Comparison of ENCODE assay signal across 21 mouse cellular contexts in genomic region chr11:22626407-22626806, GRCm38 (mm10).
"Had no signal": no experiment of that assay in that cellular context is flagged by ENCODE, and none has a peak within 500 bp of the region (broad histone marks: within the 10 kb centered on the region; RNA-seq: fewer than 3 reads in every experiment).

No protein-coding gene starts in this region.

- H3K9me3 ChIP-seq: lung, embryonic 15.5 days; midbrain, embryonic 10.5 days; midbrain, embryonic 12.5 days; neural tube, embryonic 13.5 days; neural tube, embryonic 15.5 days had no signal

- H3K4me2 ChIP-seq: lung, embryonic 15.5 days; midbrain, embryonic 12.5 days; neural tube, embryonic 13.5 days; neural tube, embryonic 15.5 days had no signal

- DNase-seq: liver, postnatal 0 days; lung, adult 2 months; lung, postnatal 14 days; lung, postnatal 4 days; midbrain, embryonic 14.5 days; retina, postnatal 1 day; right cerebral cortex, adult 18-20 months; right cerebral cortex, postnatal 25 days; right cerebral cortex, postnatal 4 days; spleen, adult 18-20 months; thymus, adult 18-20 months; thymus, postnatal 25 days; thymus, postnatal 4 days had no signal

- H3K27ac ChIP-seq: lung, embryonic 15.5 days; midbrain, embryonic 10.5 days; midbrain, embryonic 12.5 days; neural tube, embryonic 13.5 days; neural tube, embryonic 15.5 days had no signal

- H3K27me3 ChIP-seq: lung, embryonic 15.5 days; midbrain, embryonic 12.5 days; neural tube, embryonic 13.5 days; neural tube, embryonic 15.5 days had no signal

- H3K4me3 ChIP-seq: lung, embryonic 15.5 days; midbrain, embryonic 10.5 days; midbrain, embryonic 12.5 days; myocyte; neural tube, embryonic 13.5 days; neural tube, embryonic 15.5 days had no signal

- H3K36me3 ChIP-seq: lung, embryonic 15.5 days; midbrain, embryonic 10.5 days; midbrain, embryonic 12.5 days; neural tube, embryonic 13.5 days; neural tube, embryonic 15.5 days had no signal

- H3K4me1 ChIP-seq: midbrain, embryonic 12.5 days; neural tube, embryonic 13.5 days; neural tube, embryonic 15.5 days had no signal

- ATAC-seq: liver, postnatal 0 days; lung, postnatal 0 days; midbrain, embryonic 16.5 days had no signal

- H3K9ac ChIP-seq: liver, postnatal 0 days; lung, embryonic 15.5 days; midbrain, embryonic 12.5 days; neural tube, embryonic 13.5 days; neural tube, embryonic 15.5 days had no signal
